ENCODE assay signal across 17 mouse cellular contexts in genomic region chr12:72009051-72009902, GRCm38 (mm10).
"Had no signal": no experiment of that assay in that cellular context is flagged by ENCODE, and none has a peak within 500 bp of the region (broad histone marks: within the 10 kb centered on the region; RNA-seq: fewer than 3 reads in every experiment).

No protein-coding gene starts in this region.

- DNase-seq: kidney, adult 18-20 months; kidney, postnatal 36 days; liver, embryonic 13.5 days; lung, adult 2 months; lung, postnatal 14 days; lung, postnatal 4 days; right cerebral cortex, adult 18-20 months; right cerebral cortex, postnatal 14 days; right cerebral cortex, postnatal 4 days; thymus, adult 2 months; thymus, postnatal 25 days had no signal

- H3K4me3 ChIP-seq: liver, embryonic 13.5 days; midbrain, embryonic 12.5 days; midbrain, embryonic 15.5 days; neural tube, embryonic 12.5 days; neural tube, embryonic 15.5 days had no signal

- H3K4me2 ChIP-seq: liver, embryonic 13.5 days; midbrain, embryonic 12.5 days; midbrain, embryonic 15.5 days; neural tube, embryonic 12.5 days; neural tube, embryonic 15.5 days had no signal

- ATAC-seq: midbrain, embryonic 15.5 days had no signal

- H3K9me3 ChIP-seq: liver, embryonic 13.5 days; midbrain, embryonic 12.5 days; midbrain, embryonic 15.5 days; neural tube, embryonic 12.5 days; neural tube, embryonic 15.5 days had no signal

- H3K4me1 ChIP-seq: liver, embryonic 13.5 days; midbrain, embryonic 12.5 days; midbrain, embryonic 15.5 days; neural tube, embryonic 12.5 days; neural tube, embryonic 15.5 days had no signal

- H3K36me3 ChIP-seq: liver, embryonic 13.5 days; midbrain, embryonic 12.5 days; midbrain, embryonic 15.5 days; neural tube, embryonic 12.5 days; neural tube, embryonic 15.5 days had no signal

- H3K27ac ChIP-seq: kidney, postnatal 0 days; liver, embryonic 13.5 days; midbrain, embryonic 12.5 days; midbrain, embryonic 15.5 days; neural tube, embryonic 12.5 days; neural tube, embryonic 15.5 days; stomach, postnatal 0 days had no signal

- H3K9ac ChIP-seq: liver, embryonic 13.5 days; midbrain, embryonic 12.5 days; midbrain, embryonic 15.5 days; neural tube, embryonic 12.5 days; neural tube, embryonic 15.5 days had no signal

- H3K27me3 ChIP-seq: liver, embryonic 13.5 days; midbrain, embryonic 12.5 days; midbrain, embryonic 15.5 days; neural tube, embryonic 12.5 days; neural tube, embryonic 15.5 days had no signal
